Mouse (Mus musculus) forelimb bud, embryonic 11.5 days (tissue): Measurements from ENCODE around the gene Clock.

ENCODE experiments used
- DNase-seq: peaks from one replicate; pipeline ENCODE4 v3.0.0-alpha.2; 2012; ENCODE audit warnings: low read depth, low spot score

Gene Clock

DNA sequence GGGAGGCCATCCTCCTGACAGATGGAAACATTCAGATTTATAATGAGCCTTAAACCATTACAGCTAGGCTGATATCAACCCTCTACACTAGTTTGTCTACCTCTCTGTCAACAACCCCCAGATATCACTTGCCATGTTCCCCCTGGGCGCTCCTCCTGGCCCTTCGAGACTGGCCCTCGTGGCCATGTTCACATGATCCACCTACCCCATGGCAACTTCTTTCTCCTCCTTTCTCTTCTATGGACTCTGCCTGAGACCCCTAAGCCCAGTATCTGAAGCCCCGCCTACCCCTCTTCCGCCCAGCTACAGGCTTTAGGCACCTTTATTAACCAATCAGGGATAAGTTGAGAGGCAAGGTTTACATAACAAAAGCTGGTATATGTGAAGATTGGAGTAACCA is 124.8 kb downstream of the Clock start:
- no peak for DNase-seq

DNA sequence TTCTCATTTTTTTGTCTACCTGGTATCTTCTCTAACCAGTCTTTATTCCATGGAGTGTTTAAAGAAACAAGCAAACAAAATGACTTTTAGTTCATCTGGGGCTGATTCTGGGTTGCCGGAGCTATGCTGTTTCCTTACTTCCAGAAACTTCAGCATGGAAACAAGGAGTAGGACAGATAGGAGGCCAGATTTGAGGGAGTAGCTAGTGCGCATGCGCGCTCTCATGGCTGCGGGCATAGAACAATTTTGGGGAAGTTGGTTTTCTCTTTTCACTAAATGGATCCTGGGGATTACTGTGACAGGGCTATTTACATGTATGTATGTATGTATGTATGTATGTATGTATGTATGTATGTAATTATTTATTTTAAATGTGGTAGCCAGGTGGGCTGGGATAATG is 125.4 kb downstream of the Clock start:
- DNase-seq = no peak

DNA sequence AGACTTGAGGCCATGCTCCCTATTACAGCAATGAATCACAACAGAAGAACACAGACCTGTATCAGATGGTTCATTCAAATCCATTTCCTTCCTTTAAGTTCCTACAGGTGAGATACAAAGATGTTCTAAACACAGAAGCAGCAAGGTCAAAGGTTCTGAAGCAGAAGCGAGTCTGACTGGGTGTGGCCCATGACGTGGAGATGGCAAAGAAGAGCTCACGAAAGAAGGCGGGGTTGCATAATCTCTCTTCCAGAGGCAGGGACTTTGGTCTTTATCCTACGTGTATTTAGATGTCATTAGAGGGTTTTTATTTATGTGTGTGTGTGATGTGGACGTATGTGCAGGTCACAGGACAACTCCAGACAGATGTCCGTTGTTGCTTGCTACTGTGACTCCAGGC is 126.9 kb downstream of the Clock start:
- no peak for DNase-seq

DNA sequence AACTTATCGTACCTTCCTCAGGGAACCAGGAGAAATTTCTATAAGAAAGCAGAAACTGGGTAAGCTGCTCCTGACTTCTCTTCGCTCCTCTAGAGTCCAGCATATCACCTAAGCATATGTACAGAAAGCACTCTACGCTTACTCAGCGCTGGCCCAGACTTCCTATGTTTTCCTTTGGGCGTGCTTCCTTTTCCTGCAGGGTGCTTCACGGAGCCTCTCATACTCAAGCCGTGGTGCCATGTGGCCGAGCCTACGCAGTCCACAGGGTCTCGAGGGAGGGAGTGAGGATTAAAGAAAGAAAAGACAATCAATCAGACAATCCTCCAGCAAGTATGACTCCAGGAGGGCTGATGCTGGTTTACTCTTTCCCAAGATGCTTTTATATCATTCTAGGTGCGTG is 127.8 kb downstream of the Clock start:
- no peak for DNase-seq

DNA sequence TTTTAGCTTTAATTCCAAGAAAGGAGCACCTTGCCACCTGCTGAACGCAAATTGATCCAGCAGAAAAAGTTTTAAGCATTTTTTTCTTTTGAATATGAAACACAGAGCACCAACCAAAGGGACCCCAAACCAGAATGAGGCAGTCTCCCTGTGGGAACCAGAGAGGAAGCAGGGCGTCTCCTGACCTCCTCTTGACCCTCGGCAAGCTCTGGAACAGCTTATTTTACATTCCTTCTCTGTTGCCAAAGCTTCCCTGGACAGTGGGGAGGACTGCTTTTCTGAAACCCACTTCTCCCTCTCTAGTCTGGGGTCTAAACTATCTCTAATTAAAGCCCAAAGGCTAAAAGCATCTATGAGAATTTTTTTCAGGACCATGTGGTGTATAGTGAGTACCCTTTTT is 128.2 kb downstream of the Clock start:
- DNase-seq = no peak

DNA sequence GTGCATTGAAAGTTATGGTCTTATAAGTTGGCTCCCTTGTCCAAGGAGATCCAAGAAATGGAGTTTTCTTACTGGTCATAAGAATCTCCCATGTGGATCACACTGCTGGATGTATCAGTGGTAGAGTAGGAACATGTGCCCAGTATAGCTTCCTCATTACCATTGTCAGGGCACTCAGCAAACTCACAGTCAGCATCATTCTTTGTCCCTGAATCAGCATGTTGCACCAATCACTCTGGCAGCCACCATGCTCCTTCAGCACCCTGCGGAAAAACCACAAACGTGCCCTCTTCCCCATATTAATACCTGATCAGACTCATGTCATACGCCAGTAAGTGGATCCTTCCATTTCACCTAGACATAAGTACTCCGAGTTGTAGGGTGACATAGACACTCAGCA is 129.5 kb downstream of the Clock start:
- no peak for DNase-seq

DNA sequence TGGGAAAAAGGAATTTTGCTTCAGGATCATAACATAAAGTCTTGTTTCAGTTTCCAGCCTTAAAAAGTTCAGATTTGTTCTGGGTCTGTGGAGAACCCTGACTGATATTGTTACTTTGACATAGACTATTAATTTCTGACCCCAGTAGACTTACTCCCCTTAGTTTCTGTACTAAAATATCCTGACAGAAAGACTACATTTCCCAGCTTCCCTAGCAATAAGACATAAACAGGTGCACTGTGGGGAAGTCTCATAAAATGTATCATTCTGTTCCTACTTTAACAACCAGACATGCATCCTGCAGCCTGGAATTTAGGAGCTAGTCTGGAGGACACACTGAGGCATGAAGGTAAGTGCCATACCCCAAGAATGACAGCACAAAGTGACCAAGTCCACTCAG is 133.6 kb downstream of the Clock start:
- DNase-seq = no peak

DNA sequence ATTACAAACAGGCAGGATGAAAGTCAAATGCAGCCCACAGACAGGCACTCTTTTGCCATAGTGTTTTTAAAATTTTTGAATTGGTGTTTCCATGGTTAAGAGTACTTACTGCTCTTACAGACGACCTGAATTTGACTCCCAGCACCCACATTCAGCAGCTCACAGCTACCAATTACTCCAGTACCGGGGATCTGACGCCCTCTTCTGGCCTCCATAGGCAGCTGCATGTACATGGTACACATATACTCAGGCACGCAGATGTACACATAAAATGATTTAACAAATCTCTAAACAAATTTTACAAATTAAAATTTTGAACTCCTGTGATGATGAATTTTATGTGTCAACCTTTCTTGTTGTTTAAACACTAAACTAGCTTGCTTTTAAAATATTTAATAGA is 134.1 kb downstream of the Clock start:
- no peak for DNase-seq

DNA sequence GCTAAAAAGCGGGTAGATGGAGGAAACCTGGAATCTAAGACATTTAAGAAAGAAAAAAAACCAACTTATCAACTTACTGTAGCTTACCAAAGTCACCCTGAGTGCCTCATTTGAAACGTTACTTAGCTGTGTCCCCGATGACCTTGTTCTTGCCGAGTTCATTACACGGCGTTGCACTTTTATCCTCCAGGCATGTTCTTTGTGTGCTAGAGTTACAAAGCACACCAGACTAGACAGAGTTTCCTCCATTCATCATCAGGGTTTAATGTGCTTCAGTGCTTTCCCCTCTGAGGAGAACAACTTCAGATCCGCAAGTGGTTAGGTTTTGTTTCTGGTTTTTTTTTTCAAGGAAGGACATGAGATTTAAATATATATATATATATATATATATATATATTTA is 139.8 kb downstream of the Clock start:
- DNase-seq = no peak

DNA sequence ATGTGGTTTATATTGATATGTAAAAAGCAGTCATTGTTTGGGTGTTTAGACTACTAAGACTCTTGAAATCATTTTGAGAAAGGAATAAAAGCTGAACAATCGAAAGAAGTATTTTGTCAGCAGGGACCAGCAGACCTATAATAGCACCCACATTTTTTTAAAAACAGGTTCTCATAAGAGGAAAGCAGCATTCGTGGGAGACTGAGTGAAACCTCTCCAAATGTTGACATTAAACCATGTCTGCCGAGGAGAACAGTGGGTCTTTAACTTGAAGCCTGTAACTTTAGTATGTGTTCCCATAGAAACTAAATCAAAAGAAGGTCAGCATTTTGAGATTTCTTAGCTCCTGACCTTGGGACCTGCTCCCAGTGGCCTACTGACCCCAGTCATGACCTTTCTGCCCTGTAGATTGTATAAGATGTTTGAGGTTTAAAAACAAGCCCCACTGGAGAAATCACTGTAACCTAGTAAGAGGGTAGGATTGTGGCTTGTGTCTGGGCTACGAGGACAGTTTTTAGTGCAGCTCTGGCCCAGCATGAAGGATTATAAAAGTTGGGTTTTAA is 140.7 kb downstream of the Clock start:
- DNase-seq = no peak

DNA sequence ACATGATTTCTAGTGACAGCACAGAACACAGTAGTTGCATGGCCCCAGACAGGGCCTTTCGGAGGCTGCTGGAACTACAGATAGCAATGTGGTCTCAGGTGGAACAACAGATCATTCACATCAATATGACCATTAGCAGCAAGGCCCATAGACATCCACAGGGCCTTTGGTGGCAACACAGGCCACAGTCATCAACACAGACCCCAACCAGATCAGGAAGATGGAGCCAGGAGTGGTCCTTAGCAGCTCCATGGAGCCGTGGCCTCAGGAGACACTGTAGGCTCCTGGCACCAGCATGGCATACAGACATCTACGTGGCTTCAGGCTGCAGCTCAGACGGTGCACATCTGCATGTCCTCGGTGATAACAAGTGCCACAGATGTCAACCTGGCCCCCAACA is 141.7 kb downstream of the Clock start:
- no peak for DNase-seq

DNA sequence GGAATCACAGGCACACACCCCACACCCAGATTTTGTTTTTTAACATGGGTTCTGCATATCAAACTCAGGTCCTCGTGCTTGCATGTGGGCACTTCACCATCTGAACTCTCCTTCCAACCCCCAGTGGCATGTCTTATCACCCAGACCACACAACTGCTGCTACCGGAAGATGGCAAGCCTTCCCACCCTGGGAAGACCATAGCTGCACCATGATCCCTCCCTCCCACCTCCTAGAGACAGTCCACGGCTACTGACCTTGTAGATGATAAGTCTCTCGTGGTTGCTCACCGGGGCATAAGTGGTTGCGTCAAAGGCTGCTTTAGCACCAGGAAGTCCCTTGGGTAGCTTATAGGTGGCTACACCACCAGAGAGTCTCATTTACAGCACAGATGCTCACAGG is 143.1 kb downstream of the Clock start:
- DNase-seq = no peak

DNA sequence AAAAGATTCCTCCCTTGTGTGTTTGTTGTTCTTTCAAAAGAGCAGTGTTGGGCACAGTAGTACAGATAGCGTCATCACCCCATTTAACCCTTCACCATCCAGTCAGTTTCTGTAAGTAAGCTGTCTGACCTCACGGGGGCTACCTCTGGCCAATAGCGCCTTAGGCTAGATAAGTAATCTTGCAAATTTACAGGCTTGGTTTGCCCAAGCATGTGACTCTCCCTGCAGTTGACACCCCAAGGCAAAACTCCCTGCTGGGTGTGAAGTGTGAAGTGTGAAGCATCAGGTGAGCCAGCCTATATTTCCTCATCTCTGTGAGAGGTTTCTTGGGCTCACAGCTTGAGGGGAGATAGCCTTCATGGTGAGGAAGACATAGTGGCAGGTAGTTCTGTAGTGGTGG is 144.5 kb downstream of the Clock start:
- DNase-seq = no peak
